16 mouse cellular contexts compared by ENCODE assay signal in the genomic region with DNA sequence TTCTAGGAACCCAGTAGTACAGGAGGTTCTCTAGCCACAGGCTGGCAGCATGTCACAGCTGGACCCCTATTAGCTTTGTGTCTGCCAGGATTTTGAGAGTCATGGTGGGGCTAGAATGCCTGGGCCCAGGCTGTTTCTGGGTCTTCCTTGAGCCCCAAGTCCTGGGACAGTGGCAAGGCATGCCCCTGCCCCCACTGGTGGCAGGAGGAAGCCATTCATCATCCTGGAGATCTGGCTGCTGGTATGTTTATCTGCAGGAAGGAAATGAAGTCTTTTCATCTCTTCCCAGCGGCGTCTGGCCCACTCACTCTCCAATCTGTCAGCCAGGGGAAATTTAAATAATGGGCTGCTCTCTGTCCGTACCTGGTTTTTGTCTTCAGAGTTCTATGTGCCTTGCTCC. TPM values are rescaled to one million over a fixed set of nuclear protein-coding genes. Genes with fewer than 3 reads are reported as not detected.
DNase-seq lines count a peak whose midpoint lies in the region; ATAC-seq and TF ChIP-seq lines count a peak whose summit lies in the region.
"Had no signal": no experiment of that assay in that cellular context is flagged by ENCODE, and none has a peak within 500 bp of the region (broad histone marks: within the 10 kb centered on the region; RNA-seq: fewer than 3 reads in every experiment).

No protein-coding gene starts in this region.

- intact Hi-C loops in gastrocnemius, postnatal 14 days (cut with DNase I; ENCODE audit: low total_unique reads): no loop called here

- TF ChIP-seq CTCF in hindbrain, postnatal 0 days (IDR thresholded peaks at IDR 0.05; ENCODE audit: low read depth): no peak

- peaks cover 39% of the 10 kb centered on the region for H3K27me3 ChIP-seq in hindbrain, embryonic 10.5 days (ENCODE audit: insufficient read depth, poor library complexity, severe bottlenecking)
- H3K27me3 ChIP-seq in hindbrain, postnatal 0 days (ENCODE audit: insufficient read depth, low read length): no peaks in the 10 kb centered on the region
- H3K27me3 ChIP-seq in lung, embryonic 15.5 days: no peaks in the 10 kb centered on the region
- H3K27me3 ChIP-seq: Patski had no signal

- ATAC-seq in hindbrain, postnatal 0 days: no peak
- ATAC-seq in lung, embryonic 15.5 days (ENCODE audit: borderline replicate concordance, extremely low read depth, low FRiP score, low TSS enrichment): peak; percentile 16; the same call in 1 of the 2 replicates
- ATAC-seq: inflammation-experienced regulatory T-cells, adult 6 months; Patski had no signal

- DNase-seq in hindbrain, embryonic 10.5 days (ENCODE audit: low spot score): no peak
- no peak for DNase-seq in hindbrain, postnatal 0 days (ENCODE audit: low spot score)
- no peak for DNase-seq in lung, postnatal 25 days (ENCODE audit: low spot score)
- DNase-seq in forelimb bud, embryonic 11.5 days (ENCODE audit: low read depth, low spot score): peak; percentile 3
- peak; percentile 26 for DNase-seq in lung, postnatal 14 days
- no peak for DNase-seq in right cerebral cortex, adult 18-20 months
- DNase-seq in gastrocnemius, postnatal 14 days: no peak
- DNase-seq: cerebellum, adult 18-20 months; heart, adult 11 months; layer of hippocampus, adult 9-11 months; thymus, postnatal 4 days had no signal

- no peak overlapping the region for H3K4me2 ChIP-seq in hindbrain, postnatal 0 days (ENCODE audit: low read depth, low read length)
- no peak overlapping the region for H3K4me2 ChIP-seq in lung, embryonic 15.5 days
- H3K4me2 ChIP-seq: liver, embryonic 15.5 days; midbrain, embryonic 11.5 days had no signal

- peaks cover 27% of the 10 kb centered on the region for H3K4me1 ChIP-seq in hindbrain, embryonic 10.5 days (replicated peaks)
- no peaks in the 10 kb centered on the region for H3K4me1 ChIP-seq in hindbrain, postnatal 0 days (ENCODE audit: insufficient read depth, low read length)
- H3K4me1 ChIP-seq in lung, embryonic 15.5 days: peaks cover 25% of the 10 kb centered on the region
- H3K4me1 ChIP-seq: liver, embryonic 15.5 days had no signal

- H3K36me3 ChIP-seq in hindbrain, embryonic 10.5 days: no peaks in the 10 kb centered on the region
- H3K36me3 ChIP-seq in hindbrain, postnatal 0 days (ENCODE audit: insufficient read depth, low read length): no peaks in the 10 kb centered on the region
- no peaks in the 10 kb centered on the region for H3K36me3 ChIP-seq in lung, embryonic 15.5 days
- H3K36me3 ChIP-seq: liver, embryonic 15.5 days had no signal

- H3K4me3 ChIP-seq in hindbrain, embryonic 10.5 days: no peak overlapping the region
- H3K4me3 ChIP-seq in hindbrain, postnatal 0 days (ENCODE audit: low read length): no peak overlapping the region
- H3K4me3 ChIP-seq in lung, embryonic 15.5 days: no peak overlapping the region
- H3K4me3 ChIP-seq: liver, embryonic 15.5 days had no signal

- WGBS in hindbrain, embryonic 10.5 days: 47% methylated on average over 3 of the region's 3 CpGs
- WGBS in hindbrain, postnatal 0 days: 34% methylated on average over 3 of the region's 3 CpGs
- WGBS in lung, embryonic 15.5 days: 7% methylated on average over 3 of the region's 3 CpGs

- no peak overlapping the region for H3K9ac ChIP-seq in hindbrain, postnatal 0 days (replicated peaks; ENCODE audit: low read length)
- H3K9ac ChIP-seq in lung, embryonic 15.5 days: no peak overlapping the region
- H3K9ac ChIP-seq: liver, embryonic 15.5 days had no signal

- H3K9me3 ChIP-seq in hindbrain, embryonic 10.5 days: no peaks in the 10 kb centered on the region
- H3K9me3 ChIP-seq in hindbrain, postnatal 0 days (ENCODE audit: low read length): no peaks in the 10 kb centered on the region
- no peaks in the 10 kb centered on the region for H3K9me3 ChIP-seq in lung, embryonic 15.5 days
- H3K9me3 ChIP-seq: liver, embryonic 15.5 days had no signal

- peak overlapping the region; percentile 64; the same call in 1 of the 2 replicates for H3K27ac ChIP-seq in hindbrain, embryonic 10.5 days
- H3K27ac ChIP-seq in hindbrain, postnatal 0 days: no peak overlapping the region
- H3K27ac ChIP-seq in lung, embryonic 15.5 days: no peak overlapping the region
- H3K27ac ChIP-seq: liver, embryonic 15.5 days had no signal

RNA-seq across cellular contexts. Expression of a gene that starts 18.3 kb away (rescaled TPM):
- 7.4 and 12.9 TPM in 2 replicates for polyA plus RNA-seq in hindbrain, embryonic 10.5 days (2016; fragmentation: Nextera tagmentation; extraction: Ambion mirVana)
- total RNA-seq in hindbrain, postnatal 0 days (2014; rRNA removed): 5.8 and 9.0 TPM in 2 replicates
- polyA plus RNA-seq in hindbrain, postnatal 0 days (2015; fragmentation: Nextera tagmentation; extraction: Ambion mirVana): 8.3 and 8.7 TPM in 2 replicates
- polyA plus RNA-seq in lung, embryonic 15.5 days (2015; fragmentation: Nextera tagmentation; extraction: Ambion mirVana): 76.2 and 90.2 TPM in 2 replicates
- total RNA-seq in gastrocnemius, postnatal 14 days (2021): 10 to 100 TPM in 1 of 2 experiments, 1 to 10 TPM in 1; 8.5 to 10.1 TPM
- polyA plus RNA-seq: inflammation-experienced regulatory T-cells, adult 6 months had no signal

Comparison
In these comparisons a context has a peak if more than half of its experiments do, and no peak if none do; other contexts are left out.
1. DNase-seq: peak in forelimb bud, embryonic 11.5 days (single experiment) and lung, postnatal 14 days (single experiment); none in hindbrain, embryonic 10.5 days (single experiment), hindbrain, postnatal 0 days (single experiment), lung, postnatal 25 days (single experiment), right cerebral cortex, adult 18-20 months (single experiment) and gastrocnemius, postnatal 14 days (single experiment).